Mouse (Mus musculus) embryonic facial prominence, embryonic 14.5 days (tissue): ENCODE results near the gene Akap13. TPM values are rescaled to one million over a fixed set of nuclear protein-coding genes. Genes with fewer than 3 reads are reported as not detected.

Source experiments
- ATAC-seq: fragments of 200-750 bp; cut with Nextera tagmentation; 2 replicates; pipeline ENCODE4 v1.8.0; 2017; ENCODE audit warnings: low read depth, moderate number of reproducible peaks, moderate TSS enrichment
- DNase-seq: peaks from one replicate; pipeline ENCODE4 v3.0.0-alpha.2; 2015; ENCODE audit warnings: low spot score
- H3K27ac ChIP-seq: fragments of 300-500 bp; sonication (generic); replicated peaks from 2 replicates; pipeline ENCODE4 v1.5.1; 2014; ENCODE audit warnings: low read depth, mild to moderate bottlenecking, low read length, moderate library complexity
- H3K27me3 ChIP-seq: fragments of 300-500 bp; sonication (generic); replicated peaks from 2 replicates; pipeline ENCODE4 v1.6.1; 2014; ENCODE audit warnings: low read length; ENCODE audit not compliant: control insufficient read depth, insufficient read depth
- H3K36me3 ChIP-seq: fragments of 300-500 bp; sonication (generic); 2 replicates; pipeline ENCODE4 v1.6.1; 2014; ENCODE audit warnings: low read length, mixed read lengths; ENCODE audit not compliant: control insufficient read depth, insufficient read depth
- H3K4me1 ChIP-seq: fragments of 300-500 bp; sonication (generic); 2 replicates; pipeline ENCODE4 v1.6.1; 2014; ENCODE audit warnings: antibody characterized with exemption, low read length; ENCODE audit not compliant: control insufficient read depth, insufficient read depth
- H3K4me2 ChIP-seq: fragments of 300-500 bp; sonication (generic); 2 replicates; pipeline ENCODE4 v1.6.1; 2014; ENCODE audit warnings: low read depth, mild to moderate bottlenecking, low read length, moderate library complexity, mixed read lengths
- H3K4me3 ChIP-seq: fragments of 300-500 bp; sonication (generic); 2 replicates; pipeline ENCODE4 v1.5.1; 2014; ENCODE audit warnings: low read depth, mild to moderate bottlenecking, low read length
- H3K9ac ChIP-seq: fragments of 300-500 bp; sonication (generic); 2 replicates; pipeline ENCODE4 v1.6.1; 2014; ENCODE audit warnings: low read depth, mild to moderate bottlenecking, low read length, moderate library complexity, mixed read lengths
- H3K9me3 ChIP-seq: fragments of 300-500 bp; sonication (generic); 2 replicates; pipeline ENCODE4 v1.6.1; 2016; ENCODE audit warnings: low read length; ENCODE audit not compliant: control insufficient read depth
- WGBS: fragments of 180-500 bp; shearing (Covaris S2); extraction: QIAGEN DNeasy Blood & Tissue Kit; methylation state at CpG from one replicate; pipeline ENCODE4 v1.1.7; 2014; 5-methylcytosine and 5-hydroxymethylcytosine counted together
- polyA plus RNA-seq: library from polyadenylated mRNA; unstranded; fragments of >200 nt; fragmentation: Nextera tagmentation; extraction: Ambion mirVana; gene quantifications from 2 replicates; pipeline ENCODE4 v1.2.1, GENCODE M21; 2014

Gene Akap13
- polyA plus RNA-seq, 1 experiment from 2014 or later: 57.3 TPM

- Histone ChIP-seq H3K36me3 (no peaks in the 10 kb centered on the region), H3K4me1 (no peaks in the 10 kb centered on the region), H3K27me3 (no peaks in the 10 kb centered on the region), H3K4me2 (no peak overlapping the region), H3K9ac (no peak overlapping the region), H3K9me3 (no peaks in the 10 kb centered on the region), H3K4me3 (no peak overlapping the region), H3K27ac (no peak overlapping the region)
- ATAC-seq (no peak), DNase-seq (no peak)
- WGBS: 79% methylated on average over 3 of the region's 3 CpGs
Observed at GRCm38 (mm10) chr7:75495941-75496441, 40.7 kb downstream of the Akap13 start.

GRCm38 (mm10) chr7:75498627-75499026 lies 43.3 kb downstream of the Akap13 start:
- Histone ChIP-seq H3K27ac (no peak overlapping the region), H3K9me3 (no peaks in the 10 kb centered on the region), H3K4me2 (no peak overlapping the region), H3K36me3 (no peaks in the 10 kb centered on the region), H3K27me3 (no peaks in the 10 kb centered on the region), H3K4me1 (no peaks in the 10 kb centered on the region), H3K9ac (no peak overlapping the region), H3K4me3 (no peak overlapping the region)
- ATAC-seq: no peak
- DNase-seq: no peak
- 46% methylated on average over 5 of the region's 5 CpGs for WGBS

GRCm38 (mm10) chr7:75499271-75499670 lies 43.9 kb downstream of the Akap13 start:
- ATAC-seq: no peak
- no peak overlapping the region for H3K4me2 ChIP-seq
- WGBS: 82% methylated on average over 7 of the region's 7 CpGs

GRCm38 (mm10) chr7:75500164-75500563 lies 44.8 kb downstream of the Akap13 start:
- 86% methylated on average over 4 of the region's 4 CpGs for WGBS
- no peak for DNase-seq
- no peaks in the 10 kb centered on the region for H3K27me3 ChIP-seq
- H3K4me3 ChIP-seq: no peak overlapping the region
- no peak overlapping the region for H3K27ac ChIP-seq
- no peaks in the 10 kb centered on the region for H3K9me3 ChIP-seq
- H3K9ac ChIP-seq: no peak overlapping the region
- H3K4me1 ChIP-seq: peaks cover 1% of the 10 kb centered on the region; the same call in 1 of the 2 replicates
- no peak for ATAC-seq
- H3K4me2 ChIP-seq: no peak overlapping the region
- H3K36me3 ChIP-seq: no peaks in the 10 kb centered on the region

More at GRCm38 (mm10) chr7:75499271-75499670, 43.9 kb downstream of the Akap13 start:
- H3K9ac ChIP-seq: no peak overlapping the region
- no peaks in the 10 kb centered on the region for H3K36me3 ChIP-seq
- H3K27me3 ChIP-seq: no peaks in the 10 kb centered on the region
- H3K9me3 ChIP-seq: no peaks in the 10 kb centered on the region
- no peaks in the 10 kb centered on the region for H3K4me1 ChIP-seq
- no peak overlapping the region for H3K4me3 ChIP-seq
- no peak for DNase-seq
- no peak overlapping the region for H3K27ac ChIP-seq

GRCm38 (mm10) chr7:75500793-75501192 lies 45.5 kb downstream of the Akap13 start:
- Histone ChIP-seq H3K27ac (no peak overlapping the region), H3K9me3 (no peaks in the 10 kb centered on the region), H3K9ac (no peak overlapping the region), H3K4me2 (no peak overlapping the region), H3K4me1 (peaks cover 8% of the 10 kb centered on the region; the same call in 1 of the 2 replicates), H3K4me3 (no peak overlapping the region), H3K27me3 (no peaks in the 10 kb centered on the region), H3K36me3 (no peaks in the 10 kb centered on the region)
- ATAC-seq (no peak), DNase-seq (no peak)
- 85% methylated on average over 4 of the region's 4 CpGs for WGBS

GRCm38 (mm10) chr7:75504524-75504923 lies 49.2 kb downstream of the Akap13 start:
- Histone ChIP-seq H3K27ac (no peak overlapping the region), H3K27me3 (no peaks in the 10 kb centered on the region), H3K4me1 (peaks cover 14% of the 10 kb centered on the region; the same call in 1 of the 2 replicates), H3K4me3 (no peak overlapping the region), H3K4me2 (no peak overlapping the region), H3K9me3 (no peaks in the 10 kb centered on the region), H3K36me3 (no peaks in the 10 kb centered on the region), H3K9ac (no peak overlapping the region)
- DNase-seq (no peak), ATAC-seq (no peak)
- 79% methylated on average over 2 of the region's 2 CpGs for WGBS

GRCm38 (mm10) chr7:75506628-75507027 lies 51.3 kb downstream of the Akap13 start:
- no peak for ATAC-seq
- H3K27ac ChIP-seq: no peak overlapping the region

GRCm38 (mm10) chr7:75509085-75509873 lies 53.9 kb downstream of the Akap13 start:
- 60% methylated on average over 5 of the region's 5 CpGs for WGBS
- ATAC-seq: no peak

More at GRCm38 (mm10) chr7:75506628-75507027, 51.3 kb downstream of the Akap13 start:
- no peaks in the 10 kb centered on the region for H3K9me3 ChIP-seq
- H3K36me3 ChIP-seq: no peaks in the 10 kb centered on the region
- WGBS: 63% methylated on average over 4 of the region's 4 CpGs
- H3K27me3 ChIP-seq: no peaks in the 10 kb centered on the region
- DNase-seq: no peak
- H3K4me1 ChIP-seq: peaks cover 14% of the 10 kb centered on the region; the same call in 1 of the 2 replicates
- no peak overlapping the region for H3K4me2 ChIP-seq
- no peak overlapping the region for H3K4me3 ChIP-seq
- no peak overlapping the region for H3K9ac ChIP-seq

More at GRCm38 (mm10) chr7:75509085-75509873, 53.9 kb downstream of the Akap13 start:
- DNase-seq: no peak
- Histone ChIP-seq H3K9me3 (no peaks in the 10 kb centered on the region), H3K4me1 (peaks cover 17% of the 10 kb centered on the region; the same call in 1 of the 2 replicates), H3K36me3 (no peaks in the 10 kb centered on the region), H3K27ac (no peak overlapping the region), H3K9ac (no peak overlapping the region), H3K4me3 (no peak overlapping the region), H3K27me3 (no peaks in the 10 kb centered on the region), H3K4me2 (no peak overlapping the region)
